8 mouse cellular contexts compared by ENCODE assay signal in the genomic region with DNA sequence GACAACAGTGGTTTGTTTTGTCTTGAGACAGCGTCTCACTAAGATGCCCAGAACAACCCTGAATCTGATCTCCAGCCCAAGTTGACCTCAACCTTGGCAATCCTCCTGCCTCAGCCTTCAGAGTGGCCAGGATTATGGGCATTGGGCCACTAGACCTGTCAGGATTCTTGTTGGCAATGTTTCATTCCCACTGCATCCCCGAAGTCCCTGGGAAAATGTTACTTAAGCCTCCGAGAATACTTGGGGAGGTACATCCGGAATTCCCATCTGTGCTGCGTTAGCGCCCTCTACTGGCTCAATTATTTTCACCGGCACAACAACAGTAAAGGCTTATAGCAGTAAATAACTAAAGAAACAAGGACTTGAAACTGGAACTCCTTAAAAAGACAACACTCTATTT.
DNase-seq lines count a peak whose midpoint lies in the region; ATAC-seq and TF ChIP-seq lines count a peak whose summit lies in the region.

No protein-coding gene starts in this region.

- H3K27ac ChIP-seq in stomach, postnatal 0 days (replicated peaks): no peak overlapping the region

- no peak for ATAC-seq in CD4-positive, CD25-positive, alpha-beta regulatory T cell, adult 4 months
- peak; percentile 58 for ATAC-seq in megakaryocyte progenitor cell, adult 5-6 weeks (replicated peaks; ENCODE audit: poor library complexity)
- no peak for ATAC-seq in stomach, postnatal 0 days (ENCODE audit: low FRiP score, low TSS enrichment)

- no peak overlapping the region for H3K9ac ChIP-seq in stomach, postnatal 0 days (ENCODE audit: low read length)

- TF ChIP-seq EP300 in stomach, postnatal 0 days (optimal IDR thresholded peaks at IDR 0.05): no peak

- H3K4me2 ChIP-seq in stomach, postnatal 0 days (replicated peaks; ENCODE audit: low read depth): no peak overlapping the region

- no peaks in the 10 kb centered on the region for H3K9me3 ChIP-seq in stomach, postnatal 0 days (ENCODE audit: control insufficient read depth, low read length)

- DNase-seq in CD4-positive, CD25-positive, alpha-beta regulatory T cell, adult 2 months (ENCODE audit: low read depth, low spot score): peak; percentile 71
- DNase-seq in adrenal gland, adult 8-10 months: peak; percentile 42
- DNase-seq in embryo, embryonic 11 days: peak; percentile 82
- DNase-seq in heart, adult 8-10 months (ENCODE audit: low spot score): peak; percentile 87
- DNase-seq in layer of hippocampus, postnatal 14 days (ENCODE audit: low spot score in 2 of 2): peak; percentile 79 to 89
- DNase-seq in stomach, postnatal 0 days (ENCODE audit: low spot score): peak; percentile 71

- no peak overlapping the region for H3K4me3 ChIP-seq in stomach, postnatal 0 days (ENCODE audit: low read depth, low read length)

- H3K36me3 ChIP-seq in stomach, postnatal 0 days (ENCODE audit: control insufficient read depth, insufficient read depth, low read length): no peaks in the 10 kb centered on the region

- no peaks in the 10 kb centered on the region for H3K27me3 ChIP-seq in stomach, postnatal 0 days (ENCODE audit: control insufficient read depth, insufficient read depth, low read length)

- TF ChIP-seq CTCF in stomach, postnatal 0 days (IDR thresholded peaks at IDR 0.05; ENCODE audit: low read depth): peak; percentile 95

- WGBS in stomach, postnatal 0 days: 11% methylated on average over 7 of the region's 7 CpGs

- no peaks in the 10 kb centered on the region for H3K4me1 ChIP-seq in stomach, postnatal 0 days (replicated peaks; ENCODE audit: control insufficient read depth, insufficient read depth)
